In the genomic region with DNA sequence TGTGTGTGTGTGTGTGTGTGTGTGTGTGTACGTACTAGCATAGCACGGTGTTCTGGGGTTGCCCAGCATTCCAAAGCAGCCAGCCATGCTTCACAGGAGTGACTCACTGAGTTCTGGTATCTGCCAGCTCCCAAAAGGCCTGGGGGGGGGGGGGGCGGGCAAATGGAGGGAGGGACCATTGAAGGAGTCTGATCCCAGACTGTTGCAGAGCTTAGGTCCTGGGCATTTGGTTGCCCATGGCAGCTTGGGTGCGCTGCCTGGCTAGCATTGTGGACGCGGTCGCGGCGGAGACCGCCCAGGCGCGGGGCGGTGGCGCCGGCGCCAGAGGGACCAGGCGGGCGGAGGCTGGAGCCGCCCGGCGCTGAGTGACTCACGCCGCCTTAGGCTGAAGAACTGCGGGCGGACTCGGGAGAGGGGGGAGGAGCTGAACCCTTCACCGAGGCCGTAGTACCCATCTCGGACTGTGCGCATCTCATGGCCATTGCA, we compare ENCODE assay signal across 8 mouse cellular contexts. TPM values are rescaled to one million over a fixed set of nuclear protein-coding genes. Genes with fewer than 3 reads are reported as not detected.
DNase-seq lines count a peak whose midpoint lies in the region; ATAC-seq and TF ChIP-seq lines count a peak whose summit lies in the region.

No protein-coding gene starts in this region.

- peaks cover 60% of the 10 kb centered on the region for H3K4me1 ChIP-seq in heart, embryonic 12.5 days (replicated peaks)
- no peaks in the 10 kb centered on the region for H3K4me1 ChIP-seq in forebrain, postnatal 0 days (ENCODE audit: insufficient read depth)
- H3K4me1 ChIP-seq in limb, embryonic 14.5 days (ENCODE audit: control insufficient read depth, insufficient read depth, low read length): peaks cover 28% of the 10 kb centered on the region
- H3K4me1 ChIP-seq in small intestine, adult 2 months (ENCODE audit: control insufficient read depth, insufficient read depth, insufficient read length, low read length): peaks cover 26% of the 10 kb centered on the region

- H3K27ac ChIP-seq in heart, embryonic 12.5 days (ENCODE audit: poor library complexity, severe bottlenecking): no peak overlapping the region; the same call in 1 of the 2 replicates
- peak overlapping the region; percentile 50 for H3K27ac ChIP-seq in forebrain, postnatal 0 days (ENCODE audit: low read depth, low read length)
- H3K27ac ChIP-seq in limb, embryonic 14.5 days (replicated peaks; ENCODE audit: low read depth, low read length): no peak overlapping the region
- no peak overlapping the region for H3K27ac ChIP-seq in small intestine, adult 2 months (ENCODE audit: insufficient read depth, low read depth, low read length)

- WGBS in heart, embryonic 12.5 days: 0% methylated on average over 29 of the region's 30 CpGs
- 3% methylated on average over 30 of the region's 30 CpGs for WGBS in forebrain, postnatal 0 days
- 0% methylated on average over 30 of the region's 30 CpGs for WGBS in limb, embryonic 14.5 days
- WGBS in small intestine, adult 2 months: 3% methylated on average over 29 of the region's 30 CpGs

- ATAC-seq in heart, embryonic 12.5 days (ENCODE audit: insufficient number of reproducible peaks, low FRiP score): no peak
- peak; percentile 5; the same call in 1 of the 2 replicates for ATAC-seq in forebrain, postnatal 0 days
- no peak for ATAC-seq in limb, embryonic 14.5 days (ENCODE audit: low FRiP score, low read depth)

- peak overlapping the region; percentile 27 for H3K4me3 ChIP-seq in heart, embryonic 12.5 days
- peak overlapping the region; percentile 49 for H3K4me3 ChIP-seq in forebrain, postnatal 0 days (ENCODE audit: low read depth, low read length)
- peak overlapping the region; percentile 12 for H3K4me3 ChIP-seq in limb, embryonic 14.5 days (replicated peaks; ENCODE audit: low read length)
- peak overlapping the region; percentile 28 for H3K4me3 ChIP-seq in small intestine, adult 2 months (ENCODE audit: low read depth, low read length)

- H3K36me3 ChIP-seq in heart, embryonic 12.5 days: no peaks in the 10 kb centered on the region
- H3K36me3 ChIP-seq in forebrain, postnatal 0 days (ENCODE audit: insufficient read depth): no peaks in the 10 kb centered on the region
- H3K36me3 ChIP-seq in limb, embryonic 14.5 days (ENCODE audit: control insufficient read depth, insufficient read depth, low read length): no peaks in the 10 kb centered on the region
- H3K36me3 ChIP-seq in small intestine, adult 2 months (ENCODE audit: control insufficient read depth, insufficient read depth, low read length): no peaks in the 10 kb centered on the region

- TF ChIP-seq POLR2A in limb, embryonic 14.5 days (IDR thresholded peaks at IDR 0.05; ENCODE audit: borderline replicate concordance, extremely low read depth, insufficient read depth, insufficient read length): no peak
- TF ChIP-seq POLR2A in small intestine, adult 2 months (IDR thresholded peaks at IDR 0.05; ENCODE audit: low read depth, low read length): no peak

- H3K4me2 ChIP-seq in heart, embryonic 12.5 days: peak overlapping the region; percentile 59
- H3K4me2 ChIP-seq in forebrain, postnatal 0 days (ENCODE audit: low read depth): peak overlapping the region; percentile 52
- H3K4me2 ChIP-seq in limb, embryonic 14.5 days (replicated peaks; ENCODE audit: low read depth, low read length, severe bottlenecking): peak overlapping the region; percentile 5; the same call in 1 of the 2 replicates

- H3K27me3 ChIP-seq in heart, embryonic 12.5 days (replicated peaks): peaks cover 91% of the 10 kb centered on the region
- peaks cover 19% of the 10 kb centered on the region for H3K27me3 ChIP-seq in forebrain, postnatal 0 days (ENCODE audit: insufficient read depth, low read length)
- H3K27me3 ChIP-seq in limb, embryonic 14.5 days (ENCODE audit: control insufficient read depth, insufficient read depth, low read length): peaks cover 91% of the 10 kb centered on the region
- peaks cover 89% of the 10 kb centered on the region for H3K27me3 ChIP-seq in small intestine, adult 2 months (ENCODE audit: control insufficient read depth, insufficient read depth, low read length)

- H3K9me3 ChIP-seq in heart, embryonic 12.5 days (replicated peaks): no peaks in the 10 kb centered on the region
- H3K9me3 ChIP-seq in forebrain, postnatal 0 days (ENCODE audit: low read length): no peaks in the 10 kb centered on the region
- H3K9me3 ChIP-seq in limb, embryonic 14.5 days (ENCODE audit: control insufficient read depth, low read length): no peaks in the 10 kb centered on the region

- DNase-seq in heart, adult 9 months (ENCODE audit: low spot score in 2 of 2): no peak
- peak; percentile 70 for DNase-seq in adipocyte (ENCODE audit: low spot score)
- DNase-seq in forebrain, postnatal 0 days: peak; percentile 42
- DNase-seq in limb, embryonic 14.5 days (ENCODE audit: low spot score): no peak
- no peak for DNase-seq in cerebellum, postnatal 14 days
- DNase-seq in frontal cortex, postnatal 10 days (ENCODE audit: low spot score in 2 of 2): no peak

- H3K9ac ChIP-seq in heart, embryonic 12.5 days: no peak overlapping the region
- peak overlapping the region; percentile 66 for H3K9ac ChIP-seq in forebrain, postnatal 0 days
- H3K9ac ChIP-seq in limb, embryonic 14.5 days (ENCODE audit: low read depth, low read length, severe bottlenecking): no peak overlapping the region

- no peak for TF ChIP-seq CTCF in forebrain, postnatal 0 days (IDR thresholded peaks at IDR 0.05; ENCODE audit: low read depth)
- TF ChIP-seq CTCF in small intestine, adult 2 months (IDR thresholded peaks at IDR 0.05; ENCODE audit: extremely low read depth, insufficient read length, insufficient replicate concordance, low read depth, low read length): no peak

RNA-seq across cellular contexts. Expression of a gene that starts 3.7 kb away (rescaled TPM):
- polyA plus RNA-seq in heart, embryonic 12.5 days (2016; fragmentation: Nextera tagmentation; extraction: Ambion mirVana): 0.39 and 0.68 TPM in 2 replicates
- total RNA-seq in forebrain, postnatal 0 days (2014; rRNA removed): 19.3 and 28.1 TPM in 2 replicates
- 40.0 and 43.1 TPM in 2 replicates for polyA plus RNA-seq in forebrain, postnatal 0 days (2015; fragmentation: Nextera tagmentation; extraction: Ambion mirVana)
- 3.6 and 3.9 TPM in 2 replicates for polyA plus RNA-seq in limb, embryonic 14.5 days (2012; rRNA removed)
- 3.1 and 4.6 TPM in 2 replicates for polyA plus RNA-seq in limb, embryonic 14.5 days (2014; fragmentation: Nextera tagmentation; extraction: Ambion mirVana)
- 0.15 and 0.33 TPM in 2 replicates for polyA plus RNA-seq in small intestine, adult 2 months (2012; rRNA removed)

RNA-seq across cellular contexts. Expression of a gene that starts 14.9 kb away (rescaled TPM):
- 0.08 and 0.47 TPM in 2 replicates for polyA plus RNA-seq in heart, embryonic 12.5 days (2016; fragmentation: Nextera tagmentation; extraction: Ambion mirVana)
- total RNA-seq in forebrain, postnatal 0 days (2014; rRNA removed): 73.5 and 80.2 TPM in 2 replicates
- polyA plus RNA-seq in forebrain, postnatal 0 days (2015; fragmentation: Nextera tagmentation; extraction: Ambion mirVana): 105 and 139 TPM in 2 replicates
- polyA plus RNA-seq in limb, embryonic 14.5 days (2012; rRNA removed): 4.3 and 6.3 TPM in 2 replicates
- 4.1 and 4.3 TPM in 2 replicates for polyA plus RNA-seq in limb, embryonic 14.5 days (2014; fragmentation: Nextera tagmentation; extraction: Ambion mirVana)
- 0.14 and 0.32 TPM in 2 replicates for polyA plus RNA-seq in small intestine, adult 2 months (2012; rRNA removed)

Comparison
In these comparisons a context has a peak if more than half of its experiments do, and no peak if none do; other contexts are left out.
1. H3K4me2 ChIP-seq: peak in every context shown above with its lines; median percentile 59 in heart, embryonic 12.5 days; 52 in forebrain, postnatal 0 days; 5 in limb, embryonic 14.5 days.
2. DNase-seq: peak in adipocyte (single experiment) and forebrain, postnatal 0 days (single experiment); none in heart, adult 9 months (0 of 2), limb, embryonic 14.5 days (single experiment), cerebellum, postnatal 14 days (0 of 2) and frontal cortex, postnatal 10 days (0 of 2).
3. RNA of a gene that starts 14.9 kb away (polyA plus RNA-seq): 105 to 139 TPM in forebrain, postnatal 0 days; 4.1 to 6.3 TPM in limb, embryonic 14.5 days, 0.08 to 0.47 TPM in heart, embryonic 12.5 days and 0.14 to 0.32 TPM in small intestine, adult 2 months; every median in the first group is over 10 times any median in the second.
4. Peak in every context shown above with its lines, with median percentiles within 50 percentile points of each other: H3K4me3 ChIP-seq.